Mouse (Mus musculus): ENCODE results near the gene Daam2. TPM values are rescaled to one million over a fixed set of nuclear protein-coding genes. Genes with fewer than 3 reads are reported as not detected.
"Not testable (repeated sequence)": the region's sequence is repeated elsewhere in the genome, so short reads cannot be mapped to it uniquely, and the experiment has no call there.

Daam2 gene
- polyA plus RNA-seq, 1 experiment from 2014 or later = 0.01 TPM

GRCm38 (mm10) chr17:49439706-49440105, 124.4 kb downstream of the Daam2 start:
- WGBS (ENCODE audit: missing documents) = 91% methylated on average over 4 of the region's 4 CpGs
- peaks cover 50% of the 10 kb centered on the region for H3K36me3 ChIP-seq (ENCODE audit: inconsistent target)
- H3K4me3 ChIP-seq (ENCODE audit: inconsistent target) = no peak overlapping the region
- H3K79me2 ChIP-seq (ENCODE audit: inconsistent target) = peaks cover 3% of the 10 kb centered on the region; the same call in 1 of the 2 replicates
- H3K27ac ChIP-seq = no peak overlapping the region

- Histone ChIP-seq H3K36me3 (ENCODE audit: inconsistent target) (peaks cover 57% of the 10 kb centered on the region), H3K27ac (no peak overlapping the region), H3K4me3 (ENCODE audit: inconsistent target) (no peak overlapping the region), H3K79me2 (ENCODE audit: inconsistent target) (peaks cover 10% of the 10 kb centered on the region; the same call in 1 of the 2 replicates)
- WGBS (ENCODE audit: missing documents) = 89% methylated on average over 12 of the region's 12 CpGs
Measured at GRCm38 (mm10) chr17:49438822-49439574, 125.1 kb downstream of the Daam2 start.

- Histone ChIP-seq H3K79me2 (ENCODE audit: inconsistent target) (peaks cover 27% of the 10 kb centered on the region; the same call in 1 of the 2 replicates), H3K36me3 (ENCODE audit: inconsistent target) (peaks cover 65% of the 10 kb centered on the region)
- H3K4me3 ChIP-seq (ENCODE audit: inconsistent target) = not testable (repeated sequence)
Measured at GRCm38 (mm10) chr17:49437306-49437705, 126.8 kb downstream of the Daam2 start.

GRCm38 (mm10) chr17:49436631-49437030, 127.5 kb downstream of the Daam2 start:
- Histone ChIP-seq H3K27ac (no peak overlapping the region), H3K79me2 (ENCODE audit: inconsistent target) (peaks cover 33% of the 10 kb centered on the region; the same call in 1 of the 2 replicates), H3K36me3 (ENCODE audit: inconsistent target) (peaks cover 65% of the 10 kb centered on the region), H3K4me3 (ENCODE audit: inconsistent target) (no peak overlapping the region)
- WGBS (ENCODE audit: missing documents) = 47% methylated on average over 6 of the region's 6 CpGs

More at GRCm38 (mm10) chr17:49437306-49437705, 126.8 kb downstream of the Daam2 start:
- H3K27ac ChIP-seq = not testable (repeated sequence)

GRCm38 (mm10) chr17:49435081-49435480, 129.1 kb downstream of the Daam2 start:
- Histone ChIP-seq H3K36me3 (ENCODE audit: inconsistent target) (peaks cover 56% of the 10 kb centered on the region), H3K4me3 (ENCODE audit: inconsistent target) (no peak overlapping the region), H3K27ac (no peak overlapping the region), H3K79me2 (ENCODE audit: inconsistent target) (peaks cover 48% of the 10 kb centered on the region)
- WGBS (ENCODE audit: missing documents) = 84% methylated on average over 10 of the region's 10 CpGs

GRCm38 (mm10) chr17:49434236-49434635, 129.9 kb downstream of the Daam2 start:
- Histone ChIP-seq H3K36me3 (ENCODE audit: inconsistent target) (peaks cover 48% of the 10 kb centered on the region), H3K27ac (no peak overlapping the region), H3K4me3 (ENCODE audit: inconsistent target) (no peak overlapping the region), H3K79me2 (ENCODE audit: inconsistent target) (peaks cover 57% of the 10 kb centered on the region)
- WGBS (ENCODE audit: missing documents) = 89% methylated on average over 6 of the region's 6 CpGs

- Histone ChIP-seq H3K36me3 (ENCODE audit: inconsistent target) (peaks cover 38% of the 10 kb centered on the region), H3K4me3 (ENCODE audit: inconsistent target) (no peak overlapping the region), H3K27ac (no peak overlapping the region), H3K79me2 (ENCODE audit: inconsistent target) (peaks cover 65% of the 10 kb centered on the region)
- WGBS (ENCODE audit: missing documents) = 94% methylated on average over 6 of the region's 6 CpGs
Measured at GRCm38 (mm10) chr17:49433071-49433470, 131.1 kb downstream of the Daam2 start.

GRCm38 (mm10) chr17:49432071-49432711, 132.0 kb downstream of the Daam2 start:
- Histone ChIP-seq H3K4me3 (ENCODE audit: inconsistent target) (no peak overlapping the region), H3K27ac (no peak overlapping the region), H3K79me2 (ENCODE audit: inconsistent target) (peaks cover 65% of the 10 kb centered on the region), H3K36me3 (ENCODE audit: inconsistent target) (peaks cover 37% of the 10 kb centered on the region)
- 34% methylated on average over 4 of the region's 4 CpGs for WGBS (ENCODE audit: missing documents)

GRCm38 (mm10) chr17:49431176-49431575, 133.0 kb downstream of the Daam2 start:
- peaks cover 30% of the 10 kb centered on the region for H3K36me3 ChIP-seq (ENCODE audit: inconsistent target)
- 90% methylated on average over 5 of the region's 6 CpGs for WGBS (ENCODE audit: missing documents)
- H3K4me3 ChIP-seq (ENCODE audit: inconsistent target) = no peak overlapping the region

GRCm38 (mm10) chr17:49430136-49430535, 134.0 kb downstream of the Daam2 start:
- Histone ChIP-seq H3K4me3 (ENCODE audit: inconsistent target) (no peak overlapping the region), H3K27ac (no peak overlapping the region), H3K79me2 (ENCODE audit: inconsistent target) (peaks cover 65% of the 10 kb centered on the region), H3K36me3 (ENCODE audit: inconsistent target) (peaks cover 20% of the 10 kb centered on the region)
- WGBS (ENCODE audit: missing documents) = 83% methylated on average over 6 of the region's 6 CpGs

More at GRCm38 (mm10) chr17:49431176-49431575, 133.0 kb downstream of the Daam2 start:
- Histone ChIP-seq H3K27ac (no peak overlapping the region), H3K79me2 (ENCODE audit: inconsistent target) (peaks cover 65% of the 10 kb centered on the region)

- Histone ChIP-seq H3K27ac (peak overlapping the region; percentile 80), H3K79me2 (ENCODE audit: inconsistent target) (peaks cover 62% of the 10 kb centered on the region), H3K4me3 (ENCODE audit: inconsistent target) (peak overlapping the region; percentile 86), H3K36me3 (ENCODE audit: inconsistent target) (peaks cover 14% of the 10 kb centered on the region)
- 77% methylated on average over 6 of the region's 6 CpGs for WGBS (ENCODE audit: missing documents)
Measured at GRCm38 (mm10) chr17:49429471-49430129, 134.5 kb downstream of the Daam2 start.

- H3K4me3 ChIP-seq (ENCODE audit: inconsistent target) = peak overlapping the region; percentile 86
- H3K36me3 ChIP-seq (ENCODE audit: inconsistent target) = peaks cover 7% of the 10 kb centered on the region; the same call in 1 of the 2 replicates
- WGBS (ENCODE audit: missing documents) = 7% methylated on average over 13 of the region's 13 CpGs
- peak overlapping the region; percentile 80 for H3K27ac ChIP-seq
- H3K79me2 ChIP-seq (ENCODE audit: inconsistent target) = peaks cover 54% of the 10 kb centered on the region
Measured at GRCm38 (mm10) chr17:49428751-49429415, 135.3 kb downstream of the Daam2 start.

GRCm38 (mm10) chr17:49428239-49428688, 135.9 kb downstream of the Daam2 start, which contains the start of gene Mocs1:
Gene Mocs1 (plus strand): TSS chr17:49428362.
- Histone ChIP-seq H3K36me3 (ENCODE audit: inconsistent target) (peaks cover under 1% of the 10 kb centered on the region; the same call in 1 of the 2 replicates), H3K27ac (peak within 1 kb of the TSS; percentile 80), H3K79me2 (ENCODE audit: inconsistent target) (peaks cover 48% of the 10 kb centered on the region), H3K4me3 (ENCODE audit: inconsistent target) (peak within 1 kb of the TSS; percentile 86)
- WGBS (ENCODE audit: missing documents) = under 1% methylated on average over 28 of the region's 28 CpGs

GRCm38 (mm10) chr17:49427631-49428238, 136.4 kb downstream of the Daam2 start:
- WGBS (ENCODE audit: missing documents) = 30% methylated on average over 9 of the region's 9 CpGs

More at GRCm38 (mm10) chr17:49427631-49428238, 136.4 kb downstream of the Daam2 start:
- Histone ChIP-seq H3K36me3 (ENCODE audit: inconsistent target) (no peaks in the 10 kb centered on the region), H3K79me2 (ENCODE audit: inconsistent target) (peaks cover 43% of the 10 kb centered on the region), H3K4me3 (ENCODE audit: inconsistent target) (peak overlapping the region; percentile 86; the same call in 1 of the 2 replicates), H3K27ac (no peak overlapping the region)
